Mouse (Mus musculus) lung, postnatal 14 days (tissue): ENCODE data around the gene Npr1.
A peak's percentile ranks its signal among the peaks of the same experiment; 100 is the strongest.

Experiments
- DNase-seq: peaks from one replicate; pipeline ENCODE4 v3.0.0; 2021

Gene Npr1

GRCm38 (mm10) chr3:90465686-90466310, at the start of gene Npr1:
Npr1 (minus strand) TSS chr3:90465866.
- peak; percentile 65 for DNase-seq

- DNase-seq: peak; percentile 68
These were observed 49.6 kb upstream of the Npr1 start for GRCm38 (mm10) chr3:90515242-90515641.

- DNase-seq: peak; percentile 81
These were observed 49.0 kb upstream of the Npr1 start for GRCm38 (mm10) chr3:90514691-90515090.

GRCm38 (mm10) chr3:90513796-90514590, 48.3 kb upstream of the Npr1 start, which contains the start of the genes S100a1 and S100a13:
S100a1 (minus strand) TSS chr3:90514392.
S100a13 (plus strand) TSS chr3:90514435.
- DNase-seq: peak; percentile 79

- no peak for DNase-seq
These were observed 47.4 kb upstream of the Npr1 start for GRCm38 (mm10) chr3:90512948-90513642.

- no peak for DNase-seq
These were observed 46.6 kb upstream of the Npr1 start for GRCm38 (mm10) chr3:90512276-90512675.

GRCm38 (mm10) chr3:90509747-90510123, 44.1 kb upstream of the Npr1 start:
- no peak for DNase-seq

GRCm38 (mm10) chr3:90508950-90509746, 43.5 kb upstream of the Npr1 start, which contains the start of gene Chtop:
Chtop (minus strand) TSS chr3:90509498.
- DNase-seq: peak; percentile 100

- DNase-seq: no peak
These were observed 42.8 kb upstream of the Npr1 start for GRCm38 (mm10) chr3:90508287-90508949.

- DNase-seq: no peak
These were observed 40.7 kb upstream of the Npr1 start for GRCm38 (mm10) chr3:90506362-90506761.

- no peak for DNase-seq
These were observed 39.5 kb upstream of the Npr1 start for GRCm38 (mm10) chr3:90505216-90505615.

- DNase-seq: no peak
These were observed 37.8 kb upstream of the Npr1 start for GRCm38 (mm10) chr3:90503444-90503843.

- no peak for DNase-seq
These were observed 31.9 kb upstream of the Npr1 start for GRCm38 (mm10) chr3:90497597-90497996.

GRCm38 (mm10) chr3:90495850-90496525, 30.3 kb upstream of the Npr1 start:
- no peak for DNase-seq

GRCm38 (mm10) chr3:90493831-90494540, 28.3 kb upstream of the Npr1 start:
- no peak for DNase-seq

GRCm38 (mm10) chr3:90491350-90491749, 25.7 kb upstream of the Npr1 start:
- peak; percentile 45 for DNase-seq

GRCm38 (mm10) chr3:90490696-90491256, 25.1 kb upstream of the Npr1 start, which contains the start of gene Snapin:
Snapin (minus strand) TSS chr3:90491033.
- DNase-seq: peak; percentile 97

GRCm38 (mm10) chr3:90488576-90488975, 22.9 kb upstream of the Npr1 start:
- DNase-seq: no peak

- DNase-seq: no peak
These were observed 21.3 kb upstream of the Npr1 start for GRCm38 (mm10) chr3:90486998-90487397.
